Mouse (Mus musculus): ENCODE data around the gene Ifi211. TPM values are rescaled to one million over a fixed set of nuclear protein-coding genes. Genes with fewer than 3 reads are reported as not detected.
A peak's percentile ranks its signal among the peaks of the same experiment; 100 is the strongest.
"Not testable (repeated sequence)": the region's sequence is repeated elsewhere in the genome, so short reads cannot be mapped to it uniquely, and the experiment has no call there.

The Ifi211 gene
- total RNA-seq (2017): 2.5 and 4.8 TPM in 2 replicates

DNA sequence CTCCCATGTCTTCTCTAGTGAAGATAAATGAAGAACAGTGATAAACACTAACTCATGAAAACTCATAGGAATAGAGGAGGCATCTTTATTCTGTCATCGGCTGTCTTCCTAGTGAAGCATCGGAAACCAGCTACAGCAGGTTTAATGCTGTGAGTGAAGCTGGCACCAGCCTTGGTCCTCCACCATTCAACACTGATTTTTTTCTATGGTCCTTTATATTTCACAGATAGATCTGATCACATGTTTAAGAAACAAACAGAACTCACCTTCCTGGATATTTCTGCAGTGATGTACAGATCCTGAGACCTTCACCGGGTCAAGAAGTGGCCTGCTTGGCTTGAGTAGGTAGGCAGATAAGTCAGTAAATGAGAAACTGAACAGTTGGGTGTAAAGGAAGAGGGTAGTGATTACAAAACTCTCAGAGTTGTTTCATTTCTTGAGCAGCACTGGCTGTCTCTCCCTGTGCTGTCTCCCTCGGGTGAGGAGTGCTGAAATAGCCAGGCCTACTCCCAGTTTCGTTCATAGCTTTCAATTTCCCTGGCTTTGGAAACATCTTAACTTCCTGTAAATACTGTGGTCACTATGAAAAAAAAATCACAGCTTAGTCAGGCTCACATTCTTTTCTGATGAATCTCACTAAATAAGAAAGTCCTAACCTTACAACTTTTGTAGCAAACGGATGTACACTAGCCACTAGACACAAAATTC is at the start of gene Ifi211:
Gene Ifi211, minus strand, starts transcription at position 499 of the 708 bp plus-strand sequence.
- ATAC-seq (replicated peaks; ENCODE audit: low read depth, poor library complexity, severe bottlenecking): peak; percentile 85

DNA sequence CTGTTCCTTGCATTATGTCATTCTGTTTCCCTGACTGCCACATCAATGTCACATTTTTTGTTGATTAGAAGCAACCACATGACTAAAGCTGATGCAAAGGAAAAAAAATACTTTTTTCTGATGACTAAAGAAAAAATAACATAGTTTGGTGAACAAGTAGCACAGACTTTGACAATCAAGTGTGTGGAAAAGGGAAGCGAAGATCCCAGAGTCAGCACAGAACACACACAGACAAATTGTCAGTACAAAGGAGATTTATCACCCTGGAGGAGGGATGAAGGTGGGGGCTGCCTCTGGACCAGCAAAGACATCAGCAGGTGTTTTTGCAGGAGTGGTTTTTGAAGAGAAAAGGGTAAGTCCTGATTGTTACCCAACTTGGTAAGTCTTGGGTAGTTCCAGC is 48.6 kb upstream of the Ifi211 start:
- ATAC-seq (replicated peaks; ENCODE audit: low read depth, poor library complexity, severe bottlenecking): not testable (repeated sequence)

DNA sequence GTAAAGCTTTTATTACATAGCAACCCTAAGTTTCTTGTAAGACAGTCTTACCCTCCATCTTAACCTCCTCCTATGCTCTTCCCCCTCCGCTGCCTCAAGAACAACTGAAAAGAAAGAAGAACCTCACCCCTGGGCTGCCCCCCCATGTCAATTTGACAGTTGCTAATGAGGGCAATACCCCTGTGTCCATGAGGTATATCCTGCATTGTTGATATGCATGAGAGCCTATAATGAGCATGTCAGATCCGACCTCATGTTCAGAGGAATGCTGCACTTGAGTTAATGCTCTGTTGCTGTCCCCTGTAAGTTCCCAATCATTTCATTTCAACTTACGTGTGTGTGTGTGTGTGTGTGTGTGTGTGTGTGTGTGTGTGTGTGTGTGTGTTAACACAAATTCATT is 47.2 kb upstream of the Ifi211 start:
- ATAC-seq (replicated peaks; ENCODE audit: low read depth, poor library complexity, severe bottlenecking): not testable (repeated sequence)

DNA sequence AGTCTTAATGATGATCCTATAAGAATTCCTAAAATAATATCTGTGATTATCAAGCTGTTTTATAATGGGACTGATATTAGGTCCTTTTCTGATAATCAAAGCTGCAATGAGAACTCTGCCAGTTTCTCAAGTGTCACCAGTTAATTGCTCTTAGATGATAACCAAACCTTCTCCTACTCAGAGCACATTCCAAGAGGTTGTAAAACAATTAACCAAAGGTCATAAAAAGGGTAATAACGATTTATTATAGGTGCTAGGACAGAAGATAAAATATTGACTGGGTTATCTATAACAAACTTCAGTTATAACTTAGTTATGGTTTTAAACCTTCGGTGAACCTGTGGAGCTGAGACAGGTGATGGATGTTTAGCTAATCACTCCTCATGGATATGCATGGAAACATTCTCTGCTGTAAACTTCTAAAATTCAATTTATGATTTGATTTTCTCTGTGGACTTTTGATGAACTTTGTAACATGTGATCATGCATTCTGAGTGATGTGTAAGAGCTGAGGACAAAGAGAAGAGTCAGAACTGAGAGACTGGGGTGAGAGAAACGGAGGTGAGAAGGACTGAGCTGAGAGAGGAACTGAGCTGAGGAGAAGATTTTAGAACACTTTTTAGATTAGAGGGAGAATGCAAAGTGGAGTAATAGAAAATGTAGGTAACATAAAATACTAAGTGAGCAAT is 43.1 kb upstream of the Ifi211 start:
- ATAC-seq (replicated peaks; ENCODE audit: low read depth, poor library complexity, severe bottlenecking): not testable (repeated sequence)

DNA sequence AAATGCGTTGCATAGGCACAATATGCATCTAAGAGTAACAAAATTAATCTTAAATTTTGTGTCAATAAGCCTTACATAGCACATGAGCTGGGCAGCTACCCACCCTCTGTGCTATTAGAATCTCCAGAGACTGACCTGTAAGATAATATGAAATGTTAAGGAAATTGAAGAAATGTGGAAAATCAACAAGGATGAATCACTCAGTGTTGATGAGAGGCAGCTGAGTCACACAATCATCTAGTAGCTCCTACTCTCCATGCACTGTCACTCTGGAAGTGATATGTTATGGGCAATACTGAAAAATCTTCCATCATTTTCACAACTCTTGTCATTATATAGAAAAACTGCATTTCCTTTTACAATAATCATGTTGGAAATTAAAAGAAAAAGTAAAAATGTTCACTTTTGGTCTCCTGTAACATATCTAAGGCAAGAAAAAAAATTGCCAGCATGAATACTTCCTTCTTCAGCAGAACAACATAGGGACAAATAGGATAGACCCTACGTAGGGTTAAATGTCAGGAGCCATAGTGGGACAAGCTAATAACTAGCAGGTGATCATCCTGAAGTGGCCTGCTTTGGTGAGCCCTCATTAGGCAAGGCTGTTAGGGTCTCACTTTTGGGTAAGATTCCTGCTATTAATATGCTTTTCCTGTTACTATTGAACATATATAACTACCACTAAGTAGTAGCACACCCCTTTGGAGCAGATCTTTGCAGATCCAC is 42.4 kb upstream of the Ifi211 start:
- no peak for ATAC-seq (replicated peaks; ENCODE audit: low read depth, poor library complexity, severe bottlenecking)

DNA sequence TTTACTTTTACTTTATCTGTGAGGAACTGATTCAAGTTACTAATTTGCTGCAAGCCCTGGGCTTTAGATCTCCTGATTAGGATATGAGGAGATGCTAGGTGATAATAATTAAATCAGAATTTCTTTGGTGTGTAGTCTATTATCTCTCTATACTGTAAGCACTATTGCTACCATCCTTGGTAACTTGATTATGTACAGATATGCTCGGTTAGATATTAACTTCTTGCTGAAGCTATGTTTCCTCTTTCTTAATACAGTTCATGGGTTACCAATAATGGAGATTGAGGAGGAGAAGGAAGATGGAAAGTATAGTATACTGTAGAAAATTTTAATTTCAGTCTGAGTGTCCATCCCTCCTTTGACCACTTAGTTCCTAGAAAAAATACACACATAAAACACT is 40.7 kb upstream of the Ifi211 start:
- no peak for ATAC-seq (replicated peaks; ENCODE audit: low read depth, poor library complexity, severe bottlenecking)

DNA sequence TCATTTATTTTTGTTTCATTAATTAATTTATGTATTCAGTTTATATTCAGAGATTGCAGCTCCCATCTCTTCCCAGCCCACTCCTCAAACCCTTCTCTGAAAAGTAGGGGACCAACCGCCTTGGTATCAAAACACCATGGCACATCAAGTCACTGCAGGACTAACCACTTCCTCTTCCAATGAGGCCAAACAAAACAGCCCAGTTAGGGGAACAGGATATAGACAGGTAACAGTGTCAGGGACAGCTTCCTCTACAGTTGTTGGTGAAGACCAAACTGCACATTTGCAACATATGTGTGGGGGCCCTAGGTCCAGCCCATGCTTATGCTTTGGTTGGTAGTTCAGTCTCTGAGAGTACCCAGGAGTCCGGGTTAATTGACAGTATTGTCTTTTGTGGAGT is 36.2 kb upstream of the Ifi211 start:
- ATAC-seq (replicated peaks; ENCODE audit: low read depth, poor library complexity, severe bottlenecking): peak; percentile 93

DNA sequence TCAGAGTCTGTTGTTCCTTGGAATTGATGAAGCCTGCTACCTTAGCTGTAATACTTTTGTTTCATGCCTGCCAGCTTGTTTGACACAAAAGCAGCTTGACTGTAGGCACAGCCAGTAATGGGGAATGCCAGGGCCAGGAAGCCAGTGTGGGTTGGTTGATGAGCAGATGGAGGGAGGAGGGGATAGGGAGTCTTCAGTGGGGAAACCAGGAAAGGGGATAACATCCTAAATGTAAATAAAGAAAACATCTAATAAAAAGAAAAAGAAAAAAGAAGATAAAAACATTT is 29.9 kb upstream of the Ifi211 start:
- ATAC-seq (replicated peaks; ENCODE audit: low read depth, poor library complexity, severe bottlenecking): not testable (repeated sequence)

DNA sequence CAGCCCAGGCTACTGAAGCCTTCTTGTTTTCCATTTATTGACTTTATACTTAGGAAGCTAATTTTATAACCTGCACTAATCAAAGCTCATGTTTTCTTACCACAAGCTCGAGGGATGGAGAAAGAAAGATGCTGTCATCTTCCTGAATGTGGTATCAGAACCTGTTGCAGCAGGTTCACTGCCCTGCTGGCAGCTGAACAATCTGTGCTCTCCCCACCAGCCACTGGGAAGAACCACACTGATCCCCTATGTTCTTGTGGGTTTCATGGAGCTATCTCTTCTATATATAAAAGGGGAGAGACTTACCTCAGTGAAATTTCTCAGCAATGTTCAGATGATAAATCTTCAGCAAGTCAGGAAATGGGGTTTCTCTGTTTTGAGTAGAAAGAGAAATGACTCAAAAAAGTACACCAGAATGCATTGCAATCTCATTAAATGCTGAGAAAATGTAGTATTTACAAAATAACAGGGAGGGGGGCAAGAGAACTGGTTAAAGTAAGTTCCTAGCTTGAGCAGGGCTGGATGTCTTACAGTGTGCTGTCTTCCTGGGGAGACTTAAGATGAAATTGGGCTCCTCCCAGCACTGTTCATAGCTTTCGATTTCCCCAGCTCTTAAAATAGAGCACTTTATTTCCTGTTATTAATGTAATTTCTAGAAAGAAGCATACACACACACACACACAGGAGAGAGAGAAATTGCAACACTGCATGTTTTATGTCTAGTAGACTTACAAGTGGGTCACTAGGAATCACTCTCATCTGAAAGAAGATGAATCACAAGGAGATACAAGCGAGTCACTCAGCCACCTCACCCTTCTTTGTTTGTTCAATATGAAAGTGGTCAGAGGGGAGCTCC is 29.3 kb upstream of the Ifi211 start, which contains the start of the genes Mndal and Ifi203:
Gene Mndal, minus strand, starts transcription at position 568 of the 856 bp plus-strand sequence.
Gene Ifi203, minus strand, starts transcription at position 749 of the 856 bp plus-strand sequence.
- ATAC-seq (replicated peaks; ENCODE audit: low read depth, poor library complexity, severe bottlenecking): peak; percentile 58

DNA sequence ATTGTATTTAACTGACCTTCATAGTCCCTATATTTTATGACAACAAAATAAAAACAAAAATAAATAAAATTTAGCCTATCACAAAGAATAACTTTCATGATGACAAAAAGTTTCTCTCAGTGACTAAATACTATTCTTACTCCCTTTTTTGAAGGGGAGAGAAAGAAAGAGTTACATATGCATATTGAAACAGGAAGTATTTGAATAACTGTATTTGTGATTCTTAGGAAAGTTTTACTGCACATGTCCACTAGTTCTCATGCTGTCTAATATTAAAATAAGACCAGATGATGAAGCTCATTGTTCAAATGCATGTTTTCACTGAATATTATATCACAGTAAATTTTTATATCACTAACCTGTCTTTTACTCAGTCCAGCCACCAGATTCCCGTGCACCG is 28.7 kb upstream of the Ifi211 start:
- peak; percentile 48 for ATAC-seq (replicated peaks; ENCODE audit: low read depth, poor library complexity, severe bottlenecking)

DNA sequence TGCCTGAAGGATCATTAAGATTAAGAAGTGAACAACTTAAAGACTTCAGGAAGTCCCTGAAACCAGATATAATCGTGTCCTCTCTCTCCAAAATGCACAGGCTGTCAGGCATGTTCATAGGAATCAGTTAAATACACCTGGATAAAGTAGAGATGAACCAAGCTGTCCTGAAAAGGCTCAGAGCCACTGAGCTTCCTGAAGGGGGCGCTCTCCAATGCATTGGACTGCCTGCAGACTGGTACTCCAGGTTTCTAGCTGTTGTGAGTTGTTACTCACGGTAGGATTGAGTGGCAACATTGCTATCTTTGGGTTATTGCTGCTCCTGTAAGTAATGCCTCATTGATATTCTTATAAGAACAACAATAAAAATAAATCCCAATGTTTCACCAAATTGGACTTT is 6.4 kb upstream of the Ifi211 start:
- ATAC-seq (replicated peaks; ENCODE audit: low read depth, poor library complexity, severe bottlenecking): not testable (repeated sequence)

DNA sequence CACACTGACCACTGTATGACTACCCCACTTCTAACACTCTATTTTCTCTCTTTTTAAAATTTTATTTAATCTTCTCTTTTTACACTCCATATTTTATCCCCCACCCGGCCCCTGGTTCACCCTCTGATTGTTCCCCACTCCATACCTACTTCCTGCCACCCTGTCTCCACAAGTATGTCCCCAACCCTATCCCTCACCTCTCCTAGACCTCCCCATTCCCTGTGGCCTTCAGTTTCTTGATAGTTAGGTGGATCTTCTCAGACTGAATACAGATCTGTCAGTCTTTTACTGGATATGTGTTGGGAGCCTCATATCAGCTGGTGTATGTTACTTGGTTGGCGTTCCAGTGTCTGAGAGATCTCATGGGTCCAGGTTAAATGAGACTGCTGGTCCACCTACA is 1.7 kb upstream of the Ifi211 start:
- no peak for ATAC-seq (replicated peaks; ENCODE audit: low read depth, poor library complexity, severe bottlenecking)

DNA sequence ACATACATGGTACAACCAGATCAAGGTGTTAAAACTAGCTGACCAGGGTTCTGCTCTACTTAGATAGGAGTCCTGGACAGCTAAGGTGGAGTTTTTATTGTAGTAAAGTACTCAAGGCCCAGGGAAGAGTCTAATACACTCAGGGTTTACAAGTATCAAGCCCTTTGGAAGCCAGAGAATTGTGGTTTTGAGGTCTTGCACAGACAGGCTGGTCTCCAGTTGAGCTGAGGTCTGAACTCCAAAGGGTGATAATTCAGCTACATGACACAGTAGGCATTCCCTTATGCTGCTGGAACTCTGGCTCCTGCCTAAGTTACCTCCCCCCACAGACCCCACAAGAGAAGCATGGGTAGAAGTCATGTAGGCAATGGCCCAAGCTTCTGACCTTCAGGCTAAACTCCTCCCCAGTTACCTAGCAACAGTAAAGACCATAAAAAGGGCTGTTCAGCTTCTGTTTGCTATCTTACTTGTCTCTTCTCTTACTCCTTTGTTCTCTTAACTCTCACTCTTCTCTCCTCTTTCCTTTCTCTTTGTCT is 478 bp upstream of the Ifi211 start:
- peak; percentile 29 for ATAC-seq (replicated peaks; ENCODE audit: low read depth, poor library complexity, severe bottlenecking)

DNA sequence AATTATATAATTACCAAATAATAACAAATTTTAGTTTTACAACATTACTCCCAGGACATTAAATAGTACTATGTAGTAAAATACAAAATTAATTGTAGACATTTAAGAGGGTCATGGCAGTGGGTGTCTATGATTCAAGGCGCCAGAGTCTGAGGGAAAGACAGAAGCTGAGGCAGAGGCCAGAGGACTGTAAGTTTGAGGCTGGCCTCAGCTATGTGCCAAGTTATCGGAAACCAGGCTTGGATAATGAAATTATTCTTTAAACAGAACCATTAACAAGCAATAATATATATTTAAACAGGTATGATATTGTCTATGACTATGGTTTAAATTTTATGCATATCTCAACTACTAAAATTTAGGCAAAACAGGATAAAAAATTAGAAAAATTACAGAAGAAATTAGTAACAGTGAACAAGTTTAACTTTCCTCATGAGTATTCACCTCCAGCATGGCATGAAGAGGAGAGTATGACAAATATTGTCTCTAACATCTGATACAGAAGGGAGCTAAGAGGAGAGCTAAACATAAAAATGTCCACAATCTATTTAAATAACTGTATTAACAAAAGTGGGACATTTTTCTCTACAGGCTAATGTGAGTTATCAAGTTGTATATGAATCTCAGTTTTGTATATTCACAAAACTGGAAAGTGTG is 910 bp downstream of the Ifi211 start:
- ATAC-seq (replicated peaks; ENCODE audit: low read depth, poor library complexity, severe bottlenecking): no peak

DNA sequence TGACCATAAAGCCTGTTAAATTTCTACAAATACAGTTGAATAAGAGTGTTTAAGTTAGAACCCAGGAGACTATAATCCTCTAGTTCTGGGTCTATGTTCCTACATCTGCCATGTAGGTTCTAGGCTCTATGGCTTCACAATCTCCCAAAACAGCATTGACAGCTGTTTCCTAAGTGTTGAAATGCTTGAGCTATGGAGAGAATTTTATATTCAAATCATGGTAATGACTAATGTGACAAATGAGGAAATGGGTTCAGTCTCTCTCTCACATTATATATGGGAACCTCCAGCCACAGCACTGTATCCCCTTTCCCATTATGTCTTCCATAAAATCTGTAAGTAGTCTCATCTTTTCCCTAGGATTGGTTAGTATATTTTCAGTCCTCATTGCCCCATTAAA is 4.5 kb downstream of the Ifi211 start:
- ATAC-seq (replicated peaks; ENCODE audit: low read depth, poor library complexity, severe bottlenecking): peak; percentile 31

DNA sequence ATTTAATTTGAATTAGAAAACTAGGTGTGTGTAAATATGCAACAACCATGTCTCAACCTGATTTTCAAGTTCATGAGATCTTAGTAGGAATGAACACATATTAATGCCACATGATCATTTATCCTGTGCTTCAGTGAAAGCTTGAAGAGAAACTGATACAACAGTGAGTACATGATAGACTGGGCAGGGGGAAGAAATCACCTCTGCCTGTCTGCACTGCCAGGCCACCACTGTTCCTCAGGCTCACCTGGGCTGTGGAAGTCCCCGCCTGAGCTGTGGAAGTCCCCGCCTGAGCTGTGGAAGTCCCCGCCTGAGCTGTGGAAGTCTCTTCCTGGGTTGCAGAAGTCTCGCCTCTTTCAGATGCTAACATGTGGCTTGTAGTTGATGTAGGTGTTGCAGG is 7.0 kb downstream of the Ifi211 start:
- ATAC-seq (replicated peaks; ENCODE audit: low read depth, poor library complexity, severe bottlenecking): not testable (repeated sequence)

DNA sequence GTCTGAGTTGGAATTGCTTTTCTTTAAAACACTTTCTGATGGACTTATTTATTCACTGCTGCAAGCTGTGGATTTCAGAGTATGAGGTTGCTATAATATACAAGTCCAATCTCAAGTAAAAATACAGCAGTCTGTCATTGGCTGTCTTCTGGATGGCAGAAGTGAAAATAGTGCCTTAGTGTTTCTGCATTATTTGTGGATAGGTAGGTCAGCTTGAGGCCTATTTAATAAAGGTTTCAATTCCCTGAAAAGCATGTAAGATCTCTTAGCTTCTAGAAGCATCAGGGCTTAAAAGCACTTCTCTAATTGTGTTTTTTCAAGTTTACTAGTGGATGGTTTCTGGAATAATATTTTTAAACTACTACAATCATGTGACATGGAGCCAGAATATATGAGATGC is 23.1 kb downstream of the Ifi211 start:
- peak; percentile 53 for ATAC-seq (replicated peaks; ENCODE audit: low read depth, poor library complexity, severe bottlenecking)

DNA sequence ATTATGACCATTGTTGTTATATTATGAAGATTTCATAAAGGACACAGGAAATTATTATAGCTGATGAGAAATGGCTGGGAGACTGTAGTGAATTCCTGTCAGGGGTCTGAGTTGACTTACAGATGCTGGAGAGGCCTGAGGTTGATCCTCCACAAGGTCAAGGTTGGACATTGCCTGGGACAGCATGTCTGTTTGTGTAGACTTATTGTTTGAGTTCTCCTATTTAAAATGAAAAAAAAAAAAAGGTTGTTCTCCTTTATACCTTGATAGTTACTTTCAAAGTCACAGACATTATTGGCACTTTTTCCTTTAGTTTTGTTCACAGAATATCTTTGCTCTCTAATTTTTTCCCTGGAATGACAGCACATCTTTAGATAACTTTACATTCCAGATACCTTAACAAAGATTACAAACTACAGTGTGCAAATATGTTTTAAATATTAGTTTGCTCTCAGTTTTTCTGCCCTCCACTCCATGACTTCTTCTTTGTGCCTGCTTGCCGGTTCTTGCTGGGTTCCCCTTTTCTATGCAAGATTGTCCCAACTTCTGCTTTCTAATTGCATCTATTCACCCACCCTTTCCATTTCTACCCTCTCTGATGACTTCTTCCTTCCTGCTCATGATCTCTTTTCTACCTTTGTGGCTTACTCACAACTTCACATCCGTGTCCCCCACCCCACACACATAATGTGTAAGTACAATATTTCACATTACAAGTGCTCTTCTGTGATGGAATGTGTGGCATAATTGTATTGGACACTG is 25.6 kb downstream of the Ifi211 start:
- ATAC-seq (replicated peaks; ENCODE audit: low read depth, poor library complexity, severe bottlenecking): peak; percentile 97
